Mouse (Mus musculus): ENCODE data around the gene Olfr1217. TPM values are rescaled to one million over a fixed set of nuclear protein-coding genes. Genes with fewer than 3 reads are reported as not detected.
"Not testable (repeated sequence)": the region's sequence is repeated elsewhere in the genome, so short reads cannot be mapped to it uniquely, and the experiment has no call there.

Gene Olfr1217
- polyA plus RNA-seq (2015; fragmentation: Nextera tagmentation; extraction: Ambion mirVana) = not detected in 2 replicates

DNA sequence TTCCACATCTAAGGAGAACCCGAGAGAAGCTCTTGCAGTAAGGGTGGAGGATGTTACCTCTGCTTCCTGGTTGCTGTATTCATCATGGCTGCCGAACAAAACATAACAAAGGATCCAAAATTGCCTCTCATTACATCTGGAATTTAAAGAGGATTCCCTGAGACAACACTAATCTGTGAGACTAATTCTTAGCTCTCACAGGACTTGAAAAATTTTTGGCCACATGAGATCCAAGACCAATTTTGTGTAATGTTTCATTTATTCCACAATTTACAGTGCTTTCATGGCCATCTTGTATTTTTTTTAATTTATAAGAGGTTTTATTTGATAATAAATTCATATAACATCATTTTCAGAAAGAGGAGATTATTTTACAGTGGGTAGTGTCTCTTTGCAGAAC lies at the start of gene Olfr1217:
Gene Olfr1217, minus strand, starts transcription at position 101 of the 400 bp plus-strand sequence.
- no peak within 1 kb of the TSS for H3K27ac ChIP-seq
- no peak within 1 kb of the TSS for H3K4me2 ChIP-seq
- no peak for ATAC-seq (ENCODE audit: borderline replicate concordance, extremely low read depth, low FRiP score, low TSS enrichment)
- no peak within 1 kb of the TSS for H3K4me3 ChIP-seq
- no peaks in the 10 kb centered on the region for H3K36me3 ChIP-seq
- H3K9ac ChIP-seq = no peak within 1 kb of the TSS
- no peaks in the 10 kb centered on the region for H3K9me3 ChIP-seq
- no peaks in the 10 kb centered on the region for H3K4me1 ChIP-seq
- 58% methylated on average over 2 of the region's 2 CpGs for WGBS
- no peaks in the 10 kb centered on the region for H3K27me3 ChIP-seq

DNA sequence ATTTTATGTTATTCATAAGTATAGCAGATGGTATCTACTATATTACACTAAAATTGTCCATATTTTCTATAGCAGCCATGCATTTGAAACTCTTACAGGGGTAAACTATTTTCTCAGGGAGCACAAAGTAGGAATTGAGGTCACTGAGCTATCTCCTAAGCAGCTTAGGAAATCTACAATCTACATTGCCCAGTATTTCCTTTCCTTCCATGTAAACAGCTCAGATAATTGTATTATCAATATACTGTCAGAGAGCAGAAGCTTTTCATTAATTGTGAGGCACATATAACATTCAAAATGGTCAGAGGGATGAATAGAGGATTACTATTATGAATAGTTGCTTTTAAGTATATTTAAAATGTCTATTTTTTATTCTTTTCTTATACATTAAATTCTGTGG lies 49.6 kb upstream of the Olfr1217 start:
- H3K9ac ChIP-seq = no peak overlapping the region
- no peaks in the 10 kb centered on the region for H3K36me3 ChIP-seq
- H3K9me3 ChIP-seq = no peaks in the 10 kb centered on the region
- H3K4me1 ChIP-seq = no peaks in the 10 kb centered on the region
- ATAC-seq (ENCODE audit: borderline replicate concordance, extremely low read depth, low FRiP score, low TSS enrichment) = no peak
- H3K27me3 ChIP-seq = no peaks in the 10 kb centered on the region
- H3K27ac ChIP-seq = no peak overlapping the region
- no peak overlapping the region for H3K4me2 ChIP-seq
- H3K4me3 ChIP-seq = no peak overlapping the region

DNA sequence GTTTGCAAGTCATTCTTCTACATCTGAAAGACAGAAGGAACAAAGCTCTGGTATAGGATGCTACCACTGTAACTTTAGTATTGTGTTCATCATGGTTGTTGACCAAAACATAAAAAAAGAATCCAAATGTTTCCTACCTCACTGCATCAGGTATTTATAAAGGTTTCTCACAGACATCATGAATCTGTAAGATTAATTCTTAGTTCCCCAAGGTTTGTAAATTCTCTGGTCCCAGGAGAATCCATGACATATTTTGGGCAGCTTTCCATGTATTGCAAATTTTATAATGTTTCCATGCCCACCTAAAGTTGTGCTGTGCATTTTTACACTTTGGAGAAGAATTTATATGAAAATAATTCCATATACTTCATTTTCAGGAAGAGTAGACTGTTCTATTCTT lies 29.2 kb upstream of the Olfr1217 start, which contains the start of gene Olfr1218:
Gene Olfr1218, minus strand, starts transcription at position 101 of the 400 bp plus-strand sequence.
- Histone ChIP-seq H3K36me3 (no peaks in the 10 kb centered on the region), H3K4me2 (no peak within 1 kb of the TSS), H3K27ac (no peak within 1 kb of the TSS), H3K4me3 (no peak within 1 kb of the TSS), H3K27me3 (no peaks in the 10 kb centered on the region), H3K4me1 (no peaks in the 10 kb centered on the region), H3K9ac (no peak within 1 kb of the TSS), H3K9me3 (no peaks in the 10 kb centered on the region)
- ATAC-seq (ENCODE audit: borderline replicate concordance, extremely low read depth, low FRiP score, low TSS enrichment) = no peak

DNA sequence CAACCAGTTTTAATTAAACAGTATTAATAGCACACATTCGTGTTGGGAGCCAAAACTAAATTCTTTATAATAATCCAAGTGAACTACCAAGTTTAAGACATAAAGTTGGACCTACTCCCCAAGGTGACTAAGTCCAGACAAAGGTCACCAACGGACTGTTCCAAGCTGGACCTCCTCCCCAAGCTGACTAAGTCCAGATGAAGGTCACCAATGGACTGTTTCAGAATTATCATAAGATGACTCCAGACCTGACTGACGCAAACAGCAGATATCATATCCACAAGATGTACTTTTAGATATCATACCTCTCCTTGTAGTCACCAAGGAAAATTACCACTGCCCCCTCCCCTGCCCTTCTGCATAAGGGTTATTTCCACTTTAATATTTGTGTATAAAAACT lies 10.4 kb downstream of the Olfr1217 start:
- not testable (repeated sequence) for H3K27ac ChIP-seq; H3K36me3 ChIP-seq; H3K4me1 ChIP-seq; H3K4me3 ChIP-seq; H3K4me2 ChIP-seq; H3K9ac ChIP-seq; ATAC-seq (ENCODE audit: borderline replicate concordance, extremely low read depth, low FRiP score, low TSS enrichment); H3K9me3 ChIP-seq; H3K27me3 ChIP-seq
- 65% methylated on average over 3 of the region's 3 CpGs for WGBS

DNA sequence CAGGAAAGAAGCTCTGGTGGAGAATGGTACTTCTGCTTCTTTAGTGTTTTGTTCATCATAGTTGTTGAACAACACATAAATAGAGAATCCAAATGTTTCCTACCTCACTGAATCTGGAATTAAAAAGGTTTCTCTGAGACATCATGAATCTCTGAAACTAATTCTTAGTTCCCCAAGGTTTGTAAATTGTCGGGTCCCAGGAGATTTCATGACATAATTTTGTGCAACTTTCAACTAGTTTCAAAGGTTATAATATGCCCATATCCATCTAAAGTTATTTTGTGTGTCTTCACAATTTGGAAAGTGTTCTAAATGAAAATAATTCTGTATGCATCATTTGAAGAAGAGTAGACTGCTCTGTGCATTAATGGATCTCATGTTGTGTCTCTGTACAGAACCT lies 13.6 kb downstream of the Olfr1217 start, which contains the start of gene Olfr1216:
Gene Olfr1216, minus strand, starts transcription at position 101 of the 400 bp plus-strand sequence.
- Histone ChIP-seq H3K27me3 (no peaks in the 10 kb centered on the region), H3K4me1 (no peaks in the 10 kb centered on the region), H3K27ac (no peak within 1 kb of the TSS), H3K4me3 (no peak within 1 kb of the TSS), H3K36me3 (no peaks in the 10 kb centered on the region), H3K4me2 (no peak within 1 kb of the TSS), H3K9me3 (no peaks in the 10 kb centered on the region), H3K9ac (no peak within 1 kb of the TSS)
- ATAC-seq (ENCODE audit: borderline replicate concordance, extremely low read depth, low FRiP score, low TSS enrichment) = no peak
- 75% methylated on average over 1 of the region's 1 CpGs for WGBS

DNA sequence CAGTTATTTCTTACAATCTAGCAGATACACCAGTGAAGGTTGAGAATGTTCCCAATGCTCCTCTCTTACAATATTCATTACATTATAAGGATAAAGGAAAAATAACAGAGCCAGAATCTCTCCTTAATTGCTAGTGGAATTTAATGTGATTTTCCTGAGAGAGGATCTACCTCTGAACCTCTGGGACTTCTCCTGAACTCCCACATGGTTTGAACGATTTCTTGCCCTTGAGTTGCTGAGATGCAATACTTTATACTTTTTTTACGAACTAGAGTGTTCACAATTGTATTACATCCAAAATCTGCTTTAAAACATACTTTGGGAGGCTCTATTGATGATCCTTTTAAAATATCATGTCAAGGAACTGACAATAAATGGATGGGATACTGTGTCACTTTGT lies 25.0 kb downstream of the Olfr1217 start, which contains the start of gene Olfr1215:
Gene Olfr1215, minus strand, starts transcription at position 101 of the 400 bp plus-strand sequence.
- Histone ChIP-seq H3K4me3 (no peak within 1 kb of the TSS), H3K36me3 (no peaks in the 10 kb centered on the region), H3K27me3 (no peaks in the 10 kb centered on the region), H3K4me1 (no peaks in the 10 kb centered on the region), H3K9ac (no peak within 1 kb of the TSS), H3K27ac (no peak within 1 kb of the TSS), H3K4me2 (no peak within 1 kb of the TSS), H3K9me3 (no peaks in the 10 kb centered on the region)
- ATAC-seq (ENCODE audit: borderline replicate concordance, extremely low read depth, low FRiP score, low TSS enrichment) = no peak
- 57% methylated on average over 2 of the region's 2 CpGs for WGBS

DNA sequence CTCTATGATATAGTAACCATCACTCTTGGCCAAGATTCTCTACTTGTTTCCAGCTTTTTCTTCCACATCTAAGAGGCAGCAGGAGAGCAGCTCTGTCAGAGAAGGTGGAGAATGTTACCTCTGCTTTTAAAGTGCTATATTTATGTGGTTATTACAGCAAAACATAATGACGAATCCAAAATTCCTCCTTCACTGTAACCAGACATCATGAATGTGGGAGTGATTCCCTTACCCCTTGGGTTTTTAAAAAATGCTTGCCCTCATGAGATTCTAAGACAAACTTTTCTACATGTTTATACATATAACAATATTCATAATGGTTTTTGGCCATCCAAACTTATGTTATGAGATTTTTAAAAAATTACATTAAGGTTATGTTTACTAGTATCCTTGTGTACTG lies 39.3 kb downstream of the Olfr1217 start, which contains the start of gene Olfr1214:
Gene Olfr1214, minus strand, starts transcription at position 101 of the 400 bp plus-strand sequence.
- 89% methylated on average over 1 of the region's 1 CpGs for WGBS
- no peak for ATAC-seq (ENCODE audit: borderline replicate concordance, extremely low read depth, low FRiP score, low TSS enrichment)

DNA sequence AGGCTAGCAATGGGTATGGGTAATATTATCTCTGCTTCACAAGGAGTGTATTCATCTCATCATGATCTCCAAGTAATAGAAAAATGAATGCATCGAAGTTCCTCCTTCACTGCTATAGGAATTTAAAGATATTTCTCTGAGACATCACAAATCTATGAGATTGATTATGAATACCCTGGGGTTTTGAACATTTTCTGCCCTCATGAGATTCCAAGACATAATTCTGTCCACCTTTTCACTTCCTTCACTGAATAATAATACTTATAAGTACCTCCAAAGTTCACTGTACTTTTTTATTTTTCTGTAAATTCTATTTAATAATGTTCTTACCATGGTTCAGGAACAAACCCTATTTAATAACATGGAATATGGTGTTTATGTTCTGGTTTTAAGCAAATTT lies 51.7 kb downstream of the Olfr1217 start, which contains the start of gene Gm13762:
Gene Gm13762, minus strand, starts transcription at position 101 of the 400 bp plus-strand sequence.
- Histone ChIP-seq H3K4me3 (no peak within 1 kb of the TSS), H3K9ac (no peak within 1 kb of the TSS), H3K9me3 (no peaks in the 10 kb centered on the region), H3K27me3 (no peaks in the 10 kb centered on the region), H3K4me2 (no peak within 1 kb of the TSS), H3K36me3 (no peaks in the 10 kb centered on the region), H3K27ac (no peak within 1 kb of the TSS), H3K4me1 (no peaks in the 10 kb centered on the region)
- 76% methylated on average over 1 of the region's 1 CpGs for WGBS
- no peak for ATAC-seq (ENCODE audit: borderline replicate concordance, extremely low read depth, low FRiP score, low TSS enrichment)

More for the DNA sequence above, 39.3 kb downstream of the Olfr1217 start, which contains the start of gene Olfr1214:
- Histone ChIP-seq H3K4me1 (no peaks in the 10 kb centered on the region), H3K27me3 (no peaks in the 10 kb centered on the region), H3K4me2 (no peak within 1 kb of the TSS), H3K36me3 (no peaks in the 10 kb centered on the region), H3K4me3 (no peak within 1 kb of the TSS), H3K9ac (no peak within 1 kb of the TSS), H3K9me3 (no peaks in the 10 kb centered on the region), H3K27ac (no peak within 1 kb of the TSS)

Other genes starting within 250 kb of the Olfr1217 start
- gene Olfr1201, start 239.0 kb downstream of the Olfr1217 start, polyA plus RNA-seq (2015; fragmentation: Nextera tagmentation; extraction: Ambion mirVana) = not detected in 2 replicates
- gene Olfr1202, start 217.6 kb downstream of the Olfr1217 start, polyA plus RNA-seq (2015; fragmentation: Nextera tagmentation; extraction: Ambion mirVana) = not detected in 2 replicates
- not detected in 2 replicates for gene Olfr1205, start 202.3 kb downstream of the Olfr1217 start, polyA plus RNA-seq (2015; fragmentation: Nextera tagmentation; extraction: Ambion mirVana)
- gene Olfr1204, start 182.8 kb downstream of the Olfr1217 start, polyA plus RNA-seq (2015; fragmentation: Nextera tagmentation; extraction: Ambion mirVana) = not detected in 2 replicates
- not detected in 2 replicates for gene Olfr1206, start 168.8 kb downstream of the Olfr1217 start, polyA plus RNA-seq (2015; fragmentation: Nextera tagmentation; extraction: Ambion mirVana)
- gene Olfr1208, start 129.8 kb downstream of the Olfr1217 start, polyA plus RNA-seq (2015; fragmentation: Nextera tagmentation; extraction: Ambion mirVana) = not detected in 2 replicates
- not detected in 2 replicates for gene Olfr1209, start 116.9 kb downstream of the Olfr1217 start, polyA plus RNA-seq (2015; fragmentation: Nextera tagmentation; extraction: Ambion mirVana)
- not detected in 2 replicates for gene Olfr1211, start 94.0 kb downstream of the Olfr1217 start, polyA plus RNA-seq (2015; fragmentation: Nextera tagmentation; extraction: Ambion mirVana)
- not detected in 2 replicates for gene Olfr1212, start 78.1 kb downstream of the Olfr1217 start, polyA plus RNA-seq (2015; fragmentation: Nextera tagmentation; extraction: Ambion mirVana)
- gene Gm13762, start 51.8 kb downstream of the Olfr1217 start, polyA plus RNA-seq (2015; fragmentation: Nextera tagmentation; extraction: Ambion mirVana) = not detected in 2 replicates
- gene Olfr1214, start 39.4 kb downstream of the Olfr1217 start, polyA plus RNA-seq (2015; fragmentation: Nextera tagmentation; extraction: Ambion mirVana) = not detected in 2 replicates
- gene Olfr1215, start 25.1 kb downstream of the Olfr1217 start, polyA plus RNA-seq (2015; fragmentation: Nextera tagmentation; extraction: Ambion mirVana) = not detected in 2 replicates
- not detected in 2 replicates for gene Olfr1216, start 13.7 kb downstream of the Olfr1217 start, polyA plus RNA-seq (2015; fragmentation: Nextera tagmentation; extraction: Ambion mirVana)
- gene Olfr1218, start 29.1 kb upstream of the Olfr1217 start, polyA plus RNA-seq (2015; fragmentation: Nextera tagmentation; extraction: Ambion mirVana) = not detected in 2 replicates
- not detected in 2 replicates for gene Olfr1219, start 51.4 kb upstream of the Olfr1217 start, polyA plus RNA-seq (2015; fragmentation: Nextera tagmentation; extraction: Ambion mirVana)
- gene Olfr1220, start 74.8 kb upstream of the Olfr1217 start, polyA plus RNA-seq (2015; fragmentation: Nextera tagmentation; extraction: Ambion mirVana) = not detected in 2 replicates
- gene Olfr1221, start 85.2 kb upstream of the Olfr1217 start, polyA plus RNA-seq (2015; fragmentation: Nextera tagmentation; extraction: Ambion mirVana) = not detected in 2 replicates
- gene Olfr1222, start 101.0 kb upstream of the Olfr1217 start, polyA plus RNA-seq (2015; fragmentation: Nextera tagmentation; extraction: Ambion mirVana) = not detected in 2 replicates
- gene Olfr1223, start 119.5 kb upstream of the Olfr1217 start, polyA plus RNA-seq (2015; fragmentation: Nextera tagmentation; extraction: Ambion mirVana) = not detected in 2 replicates
- not detected in 2 replicates for gene Olfr1224-ps1, start 132.0 kb upstream of the Olfr1217 start, polyA plus RNA-seq (2015; fragmentation: Nextera tagmentation; extraction: Ambion mirVana)
- gene Olfr1225, start 142.6 kb upstream of the Olfr1217 start, polyA plus RNA-seq (2015; fragmentation: Nextera tagmentation; extraction: Ambion mirVana) = not detected in 2 replicates
- gene Olfr1226, start 168.0 kb upstream of the Olfr1217 start, polyA plus RNA-seq (2015; fragmentation: Nextera tagmentation; extraction: Ambion mirVana) = not detected in 2 replicates
- not detected in 2 replicates for gene Olfr1228, start 222.0 kb upstream of the Olfr1217 start, polyA plus RNA-seq (2015; fragmentation: Nextera tagmentation; extraction: Ambion mirVana)

Measured in lung, embryonic 15.5 days (tissue).